In the genomic region with DNA sequence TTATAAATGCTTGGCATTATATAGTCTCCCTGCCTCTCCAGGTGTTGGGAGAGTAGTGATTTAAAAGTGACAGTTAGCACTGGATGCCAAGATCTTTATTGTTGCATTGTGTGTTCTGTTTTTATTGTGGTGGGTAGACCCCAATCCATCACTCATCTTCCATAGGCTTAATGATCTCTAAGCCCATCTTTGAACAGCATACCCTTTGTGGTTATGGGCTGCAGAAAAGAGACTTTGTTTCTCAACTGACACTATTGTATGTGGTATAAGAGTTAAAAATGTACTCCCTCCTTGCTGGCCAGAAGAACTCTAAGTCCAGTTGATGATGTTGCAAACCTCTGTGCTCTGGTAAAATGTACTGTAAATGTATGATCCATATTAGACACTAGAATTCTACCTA, we compare ENCODE assay signal across 21 mouse cellular contexts.
DNase-seq lines count a peak whose midpoint lies in the region; ATAC-seq and TF ChIP-seq lines count a peak whose summit lies in the region.
"Had no signal": no experiment of that assay in that cellular context is flagged by ENCODE, and none has a peak within 500 bp of the region (broad histone marks: within the 10 kb centered on the region; RNA-seq: fewer than 3 reads in every experiment).

No protein-coding gene starts in this region.

- peak; percentile 69 for ATAC-seq in lung, embryonic 14.5 days (ENCODE audit: insufficient read depth)
- ATAC-seq in lung, embryonic 15.5 days (ENCODE audit: borderline replicate concordance, extremely low read depth, low FRiP score, low TSS enrichment): 0 out of 2 replicates have a peak, but pooled peaks have one; percentile 73
- peak; percentile 61 for ATAC-seq in lung, embryonic 16.5 days (ENCODE audit: low read depth)
- ATAC-seq: activated CD4-positive, CD25-positive, alpha-beta regulatory T cell, adult 4 months; CD4-positive, CD25-positive, alpha-beta regulatory T cell, adult 4 months; Patski had no signal

- H3K36me3 ChIP-seq in lung, embryonic 14.5 days (ENCODE audit: insufficient read depth): no peaks in the 10 kb centered on the region
- no peaks in the 10 kb centered on the region for H3K36me3 ChIP-seq in lung, embryonic 15.5 days
- no peaks in the 10 kb centered on the region for H3K36me3 ChIP-seq in lung, embryonic 16.5 days (ENCODE audit: control insufficient read depth, insufficient read depth, low read length)
- H3K36me3 ChIP-seq: G1E had no signal

- H3K4me2 ChIP-seq in lung, embryonic 14.5 days: no peak overlapping the region
- no peak overlapping the region for H3K4me2 ChIP-seq in lung, embryonic 15.5 days
- no peak overlapping the region for H3K4me2 ChIP-seq in lung, embryonic 16.5 days (ENCODE audit: low read depth, low read length)

- H3K4me3 ChIP-seq in lung, embryonic 14.5 days (ENCODE audit: low read depth, low read length): no peak overlapping the region
- no peak overlapping the region for H3K4me3 ChIP-seq in lung, embryonic 15.5 days
- H3K4me3 ChIP-seq in lung, adult 2 months (replicated peaks; ENCODE audit: extremely low read depth, low read depth, low read length): no peak overlapping the region
- H3K4me3 ChIP-seq in lung, embryonic 16.5 days (ENCODE audit: low read length): no peak overlapping the region

- H3K4me1 ChIP-seq in lung, embryonic 14.5 days (ENCODE audit: insufficient read depth): no peaks in the 10 kb centered on the region
- peaks cover 4% of the 10 kb centered on the region; the same call in 1 of the 2 replicates for H3K4me1 ChIP-seq in lung, embryonic 15.5 days
- no peaks in the 10 kb centered on the region for H3K4me1 ChIP-seq in lung, adult 2 months (ENCODE audit: control insufficient read depth, insufficient read depth, low read length)
- H3K4me1 ChIP-seq in lung, embryonic 16.5 days (replicated peaks; ENCODE audit: control insufficient read depth, insufficient read depth, low read length): no peaks in the 10 kb centered on the region

- H3K9ac ChIP-seq in lung, embryonic 14.5 days: no peak overlapping the region
- no peak overlapping the region for H3K9ac ChIP-seq in lung, embryonic 15.5 days
- no peak overlapping the region for H3K9ac ChIP-seq in lung, embryonic 16.5 days (ENCODE audit: low read length)

- TF ChIP-seq POLR2A in lung, adult 2 months (IDR thresholded peaks at IDR 0.05; ENCODE audit: borderline replicate concordance, extremely low read depth, low read depth, low read length): no peak

- no peak overlapping the region for H3K27ac ChIP-seq in lung, embryonic 14.5 days (ENCODE audit: low read depth)
- H3K27ac ChIP-seq in lung, embryonic 15.5 days: peak overlapping the region; percentile 24; the same call in 1 of the 2 replicates
- no peak overlapping the region for H3K27ac ChIP-seq in lung, embryonic 16.5 days (ENCODE audit: low read length)

- TF ChIP-seq CTCF in lung, embryonic 14.5 days (IDR thresholded peaks at IDR 0.05; ENCODE audit: low read depth): no peak
- TF ChIP-seq CTCF in lung, adult 2 months (IDR thresholded peaks at IDR 0.05; ENCODE audit: insufficient read depth, low read length): no peak

- H3K9me3 ChIP-seq in lung, embryonic 14.5 days (ENCODE audit: low read depth, low read length): no peaks in the 10 kb centered on the region
- no peaks in the 10 kb centered on the region for H3K9me3 ChIP-seq in lung, embryonic 15.5 days
- H3K9me3 ChIP-seq in lung, embryonic 16.5 days (ENCODE audit: control insufficient read depth, low read length): no peaks in the 10 kb centered on the region

- no peak for DNase-seq in lung, embryonic 14.5 days
- DNase-seq in lung, adult 18-20 months: no peak
- DNase-seq in lung, adult 2 months: no peak
- no peak for DNase-seq in lung, postnatal 4 days
- DNase-seq: adrenal gland, adult 2 months; adrenal gland, adult 8-10 months; adrenal gland, postnatal 10 days; adrenal gland, postnatal 14 days; adrenal gland, postnatal 25 days; adrenal gland, postnatal 36 days; B cell, adult 2 months; cerebellum, adult 11 months; cerebellum, adult 11-12 months; cerebellum, adult 18-20 months had no signal

- no peaks in the 10 kb centered on the region for H3K27me3 ChIP-seq in lung, embryonic 14.5 days (ENCODE audit: insufficient read depth, low read length)
- H3K27me3 ChIP-seq in lung, embryonic 15.5 days: no peaks in the 10 kb centered on the region
- no peaks in the 10 kb centered on the region for H3K27me3 ChIP-seq in lung, embryonic 16.5 days (ENCODE audit: control insufficient read depth, insufficient read depth, low read depth, low read length)
- H3K27me3 ChIP-seq: CH12.LX, Patski had no signal
